Mouse (Mus musculus) left cerebral cortex, adult 18-20 months (tissue): ENCODE data around the gene Arnt2. TPM values are rescaled to one million over a fixed set of nuclear protein-coding genes. Genes with fewer than 3 reads are reported as not detected.

Source experiments
- DNase-seq, 2 experiments: peaks; one replicate each; pipeline ENCODE4 v3.0.0; 2021 to 2022; ENCODE audit warnings: low spot score in 2 of 2, mixed read lengths in 1 of 2
- total RNA-seq, 2 experiments: library from RNA; stranded (reverse); gene quantifications; 2 replicates each; pipeline ENCODE4 v1.2.3; 2021

Arnt2 gene
- total RNA-seq, 2 experiments from 2014 or later, result 250 to 252 TPM

DNA sequence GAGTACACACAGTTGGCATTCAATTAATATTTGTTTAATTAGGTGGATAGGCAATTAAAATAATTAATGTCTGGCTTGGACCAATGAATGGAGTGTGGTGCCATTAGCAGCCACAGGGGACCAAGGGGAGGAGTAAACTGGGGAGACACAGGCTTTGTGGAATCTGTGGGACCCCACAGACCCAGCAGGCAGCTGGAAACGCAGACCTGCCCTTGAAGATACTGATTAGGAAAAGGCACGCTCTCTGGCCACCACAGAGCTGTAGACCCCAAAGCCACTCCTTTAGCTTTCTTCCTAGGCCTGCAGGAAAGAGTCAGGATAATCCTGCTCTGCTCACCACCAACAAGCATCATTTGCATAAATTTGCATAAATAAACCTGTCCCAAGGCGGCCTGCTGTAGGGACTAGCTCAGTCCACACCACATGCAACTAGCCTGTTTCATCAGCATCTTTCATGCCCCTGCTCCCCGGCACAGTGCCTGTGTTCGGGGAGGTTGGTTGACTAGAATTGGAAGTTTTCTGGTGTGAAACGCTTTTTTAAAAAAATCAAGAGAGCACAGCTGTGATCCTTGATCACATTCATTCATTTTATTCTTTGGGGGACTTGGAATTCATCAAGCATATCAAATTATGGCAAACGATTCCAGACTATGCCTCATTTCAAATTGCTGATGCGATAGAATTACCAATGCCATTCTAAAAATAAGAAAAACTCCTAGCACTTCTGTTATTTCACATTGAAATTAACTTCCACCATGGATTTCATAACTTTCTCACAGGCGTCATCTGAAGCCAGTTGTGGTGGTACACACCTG is 8.1 kb downstream of the Arnt2 start:
- no peak for DNase-seq

GRCm38 (mm10) chr7:84397320-84397719 is 12.7 kb downstream of the Arnt2 start:
- no peak for DNase-seq

GRCm38 (mm10) chr7:84396581-84396980 is 13.4 kb downstream of the Arnt2 start:
- no peak for DNase-seq

DNA sequence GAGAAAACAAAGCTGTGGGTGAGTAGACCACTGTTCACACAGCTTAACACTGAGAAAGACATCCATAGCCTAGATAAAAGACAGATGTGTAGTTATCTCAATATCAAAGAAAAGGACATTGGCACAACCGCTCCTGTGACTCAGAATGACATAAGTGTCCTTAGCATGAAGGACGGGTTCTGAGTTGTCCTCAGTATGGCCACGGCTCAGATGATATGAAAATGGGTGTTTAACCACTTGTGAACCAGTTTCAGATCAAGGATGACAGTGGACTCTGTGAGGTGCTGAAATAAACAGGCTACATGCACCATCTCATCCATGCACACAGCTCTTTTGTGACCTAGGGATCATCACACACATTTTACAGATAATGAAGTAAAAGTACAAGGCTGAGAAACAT is 22.1 kb downstream of the Arnt2 start:
- no peak for DNase-seq

DNA sequence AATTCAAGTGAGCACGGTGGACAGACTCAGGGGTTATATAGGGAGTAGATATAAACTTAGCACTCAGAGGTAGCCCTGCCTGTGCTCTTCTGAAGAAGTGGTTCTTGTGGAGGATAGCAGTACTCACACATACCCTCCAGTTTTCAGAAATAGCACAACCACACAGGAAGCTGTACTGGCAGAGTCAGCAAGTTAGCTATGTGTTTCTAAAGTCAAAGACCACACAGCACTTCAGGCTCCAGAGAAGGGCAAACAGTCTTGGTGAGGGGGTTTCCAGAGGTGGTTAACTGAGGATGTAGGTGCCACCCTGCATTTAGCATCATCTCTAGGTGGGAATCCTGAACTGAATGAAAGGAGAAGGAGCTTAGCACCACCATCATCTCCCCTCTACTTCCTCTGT is 23.5 kb downstream of the Arnt2 start:
- DNase-seq, result no peak

GRCm38 (mm10) chr7:84384778-84385177 is 25.2 kb downstream of the Arnt2 start:
- no peak for DNase-seq

- DNase-seq, result no peak
Measured at GRCm38 (mm10) chr7:84384086-84384485, 25.9 kb downstream of the Arnt2 start.

GRCm38 (mm10) chr7:84382346-84382745 is 27.6 kb downstream of the Arnt2 start:
- DNase-seq, result no peak

GRCm38 (mm10) chr7:84380810-84381209 is 29.2 kb downstream of the Arnt2 start:
- DNase-seq, result no peak

- DNase-seq, result no peak
Measured at GRCm38 (mm10) chr7:84377330-84377729, 32.6 kb downstream of the Arnt2 start.

DNA sequence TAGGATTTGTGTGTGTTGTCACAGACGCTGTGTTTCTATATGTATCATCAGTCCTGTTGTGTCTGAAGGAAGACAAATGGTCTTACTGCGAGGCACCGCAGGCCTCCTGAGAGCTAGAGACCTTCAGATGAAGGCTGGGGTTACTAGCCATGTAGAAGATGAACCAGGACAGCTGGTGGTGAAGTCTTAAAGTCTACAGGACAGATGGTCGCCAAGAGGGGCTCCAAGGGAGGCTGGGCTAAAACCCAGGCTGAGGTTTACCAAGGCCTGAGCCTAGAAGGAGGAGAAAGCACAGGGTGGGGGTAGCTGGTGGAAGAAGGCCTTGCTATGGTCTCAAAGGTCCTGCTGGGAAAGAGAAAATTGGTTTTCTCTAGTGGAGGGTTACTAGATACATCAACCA is 36.3 kb downstream of the Arnt2 start:
- no peak for DNase-seq

DNA sequence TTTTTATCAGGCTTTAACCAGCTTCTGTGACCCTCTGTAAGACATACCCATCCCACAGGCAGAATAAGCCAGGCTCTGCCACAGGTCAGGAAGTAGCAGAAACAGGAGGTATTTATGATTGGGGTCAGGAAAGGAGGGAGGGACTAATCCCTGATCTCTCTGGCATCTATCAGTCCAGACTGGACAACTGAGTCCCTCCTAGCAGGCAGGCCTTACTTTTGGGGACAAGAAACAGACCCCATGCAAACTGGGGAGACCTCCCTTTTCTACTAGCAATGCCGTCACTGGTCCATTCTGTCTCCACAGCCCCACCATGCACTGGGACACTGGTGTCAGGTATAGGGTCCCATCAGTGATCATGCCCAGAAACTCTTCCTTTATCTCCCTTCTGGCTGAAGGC is 37.1 kb downstream of the Arnt2 start:
- no peak for DNase-seq

GRCm38 (mm10) chr7:84372280-84372679 is 37.7 kb downstream of the Arnt2 start:
- DNase-seq, result peak in 1 of 2 experiments; percentile 11

- peak; percentile 59 to 64 for DNase-seq
Measured at GRCm38 (mm10) chr7:84370911-84371592, 38.9 kb downstream of the Arnt2 start.

GRCm38 (mm10) chr7:84366251-84366650 is 43.7 kb downstream of the Arnt2 start:
- DNase-seq, result no peak

DNA sequence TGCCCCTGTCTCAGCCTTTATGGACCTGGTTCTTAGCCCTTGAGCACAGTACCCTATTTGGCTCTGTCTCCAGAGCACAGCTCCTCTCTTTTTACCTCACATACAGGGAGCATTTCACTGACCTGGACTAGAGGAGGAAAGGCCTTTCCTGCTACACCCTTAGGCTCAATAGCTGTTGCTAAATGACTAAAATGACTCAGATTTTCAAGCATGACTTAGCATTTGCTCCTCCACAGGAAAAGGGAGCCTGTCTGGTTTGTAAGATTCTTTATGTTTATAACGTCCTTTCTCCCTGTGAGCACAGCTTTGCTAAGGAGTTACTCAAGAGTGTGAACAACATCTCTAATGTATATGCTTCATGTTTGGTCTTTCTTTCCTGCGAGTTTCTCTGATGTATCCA is 47.3 kb downstream of the Arnt2 start:
- DNase-seq, result no peak

GRCm38 (mm10) chr7:84361086-84361684 is 48.8 kb downstream of the Arnt2 start:
- no peak for DNase-seq

GRCm38 (mm10) chr7:84358426-84358825 is 51.5 kb downstream of the Arnt2 start:
- no peak for DNase-seq

- DNase-seq, result peak; percentile 60 to 66
Measured at GRCm38 (mm10) chr7:84355619-84356570, 54.1 kb downstream of the Arnt2 start.

DNA sequence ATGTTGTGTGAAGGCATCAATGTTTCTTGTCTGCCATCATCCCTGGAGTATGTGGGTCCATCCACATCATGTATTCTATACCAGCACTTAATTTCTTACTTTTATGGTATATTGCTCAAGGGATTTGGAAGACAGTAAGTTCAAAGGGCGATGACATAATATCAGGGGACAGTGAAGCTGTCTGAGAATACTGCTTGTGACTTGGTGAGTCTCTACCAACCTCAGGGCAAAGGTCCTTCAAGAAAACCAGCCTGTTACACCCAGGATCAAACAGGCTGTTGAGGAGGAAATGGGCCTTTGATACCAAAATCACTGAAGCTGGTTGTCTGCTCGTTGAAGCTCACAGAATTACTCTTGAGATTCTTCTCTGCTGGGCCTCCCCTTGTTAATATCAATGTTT is 55.1 kb downstream of the Arnt2 start:
- DNase-seq, result no peak

DNA sequence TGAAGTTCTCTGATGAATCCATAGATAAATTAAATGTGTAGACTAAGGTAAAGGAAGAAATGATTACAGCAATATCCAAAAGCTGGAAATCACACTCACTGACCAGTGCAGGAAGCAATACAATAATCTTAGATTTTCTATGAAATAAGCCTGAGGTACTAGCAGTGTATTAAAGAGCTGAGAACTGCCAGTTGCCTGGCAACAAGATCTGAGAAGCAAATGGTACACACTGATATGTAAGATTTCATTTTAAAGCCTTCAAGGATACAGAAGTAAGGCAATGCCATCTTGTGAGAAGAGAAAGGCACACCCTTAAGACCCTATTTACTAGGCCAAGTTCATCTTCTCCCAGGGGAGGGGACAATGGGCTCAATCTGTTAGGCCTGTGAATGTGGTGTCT is 59.4 kb downstream of the Arnt2 start:
- DNase-seq, result no peak
